Mouse (Mus musculus) cerebellum, adult 11-12 months (tissue): ENCODE measurements at regions not wholly inside any gene's neighbourhood (a gene's known extent, or its start where the extent isn't known, plus 50 kb on each side); places are given as distances from the start of the nearest gene placed in this dataset.

Experiments used
- DNase-seq: peaks from one replicate; pipeline ENCODE4 v3.0.0; 2022

- no peak for DNase-seq
Observed at GRCm38 (mm10) chr13:63700747-63701146, 114.3 kb upstream of the Ercc6l2 start.

GRCm38 (mm10) chr13:63701199-63702175, 113.6 kb upstream of the Ercc6l2 start:
- DNase-seq, result no peak

DNA sequence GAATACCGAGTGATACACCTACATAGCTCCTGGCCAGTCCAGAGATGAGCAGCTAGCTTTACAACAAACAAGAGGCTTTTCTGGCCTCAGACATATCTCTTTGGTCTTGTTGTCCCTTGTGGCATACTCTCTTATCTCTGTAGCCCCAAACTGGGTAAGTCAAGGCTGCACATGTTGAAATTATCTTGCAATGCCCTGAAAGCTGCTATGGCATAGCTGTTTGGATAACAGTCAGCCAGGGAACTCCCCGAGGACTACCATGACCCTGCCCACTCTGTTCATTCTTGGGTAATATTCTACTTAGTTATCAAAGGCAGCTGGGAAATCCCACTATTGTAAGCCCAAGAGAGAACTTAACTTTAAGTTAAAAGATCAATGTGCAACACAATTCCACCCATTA, 106.5 kb upstream of the Ercc6l2 start:
- no peak for DNase-seq

- no peak for DNase-seq
Observed at GRCm38 (mm10) chr13:63713137-63713536, 101.9 kb upstream of the Ercc6l2 start.

DNA sequence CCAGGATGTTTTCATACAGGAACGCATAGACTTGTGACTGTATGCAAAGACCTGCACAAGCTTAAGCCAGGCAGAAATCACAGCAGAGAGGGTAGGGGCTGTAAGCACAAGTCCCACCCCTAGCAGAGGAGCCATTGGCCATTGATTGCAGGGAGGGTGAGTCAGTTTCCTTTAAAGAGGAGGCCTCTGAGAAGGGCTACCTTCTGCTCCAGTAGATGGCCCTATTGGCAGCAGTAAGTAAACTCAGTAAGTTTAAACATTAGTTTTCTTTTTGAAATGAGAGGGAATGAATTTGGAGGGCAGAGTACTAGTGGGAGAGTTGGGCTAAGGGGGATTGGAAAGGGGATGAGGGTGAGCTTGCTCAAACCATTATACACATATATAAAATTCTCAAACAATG, 98.5 kb upstream of the Ercc6l2 start:
- no peak for DNase-seq

GRCm38 (mm10) chr13:63717249-63717648, 97.8 kb upstream of the Ercc6l2 start:
- DNase-seq, result no peak

DNA sequence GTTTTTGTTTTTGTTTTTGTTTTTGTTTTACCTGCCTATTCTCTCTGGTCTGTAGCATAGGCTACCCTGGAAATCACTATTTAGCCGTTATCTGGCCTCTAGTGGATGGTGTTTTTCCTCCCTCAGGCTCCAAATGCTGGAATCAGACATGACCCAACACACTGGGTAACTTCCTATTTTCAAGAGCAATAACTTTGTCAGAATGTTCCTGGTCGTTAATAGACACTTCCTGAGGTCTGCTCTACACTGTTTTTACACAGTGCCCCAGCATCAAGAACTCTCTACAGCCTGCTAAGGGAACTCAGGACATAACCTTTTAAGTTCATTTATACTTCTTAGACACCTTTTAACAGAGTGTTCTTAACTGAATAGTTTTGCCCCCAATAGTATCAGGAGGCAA, 96.3 kb upstream of the Ercc6l2 start:
- DNase-seq, result no peak

DNA sequence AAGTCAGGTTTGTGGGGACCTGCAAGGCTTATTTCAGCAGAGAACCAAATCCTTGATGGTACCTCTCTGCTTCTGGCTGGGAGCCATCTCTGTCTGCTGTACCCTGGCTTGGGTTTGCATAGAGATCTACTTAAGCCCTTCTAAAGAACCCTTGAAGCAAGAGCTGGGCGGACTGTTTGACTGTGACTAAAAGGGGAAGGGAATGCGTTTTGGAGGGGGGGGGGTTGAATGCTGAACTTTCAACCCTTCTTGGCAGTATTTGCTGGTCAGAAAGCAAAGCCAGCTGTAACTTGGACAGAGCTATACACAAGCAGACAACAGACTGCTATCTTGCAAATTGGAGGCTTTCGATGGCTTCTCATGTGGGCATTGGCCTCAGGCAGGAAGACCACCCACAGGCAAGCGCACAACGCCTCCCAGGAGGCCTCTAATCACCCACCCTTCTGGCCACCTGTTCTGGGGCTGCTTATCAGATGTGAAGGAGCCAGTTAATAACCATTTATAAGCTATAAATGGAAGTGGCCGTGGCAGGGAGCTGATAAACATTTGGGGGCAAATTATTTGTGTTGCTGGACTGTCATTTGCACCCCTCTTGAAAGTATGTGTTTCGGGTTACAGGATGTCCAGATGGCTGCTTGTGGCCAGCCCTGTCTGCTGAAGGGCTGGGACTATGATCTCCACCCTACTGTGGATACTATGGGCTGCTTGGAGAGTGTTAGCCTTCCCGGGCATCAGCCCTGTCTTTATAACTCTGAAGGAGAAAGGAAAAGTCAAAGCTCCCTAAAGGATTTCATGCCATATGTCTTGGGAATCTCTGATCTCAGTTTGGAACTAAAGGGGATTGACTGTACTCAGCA, 95.5 kb upstream of the Ercc6l2 start:
- DNase-seq, result no peak

GRCm38 (mm10) chr13:63720610-63721009, 94.4 kb upstream of the Ercc6l2 start:
- no peak for DNase-seq

- no peak for DNase-seq
Observed at GRCm38 (mm10) chr13:63721011-63721625, 93.9 kb upstream of the Ercc6l2 start.

DNA sequence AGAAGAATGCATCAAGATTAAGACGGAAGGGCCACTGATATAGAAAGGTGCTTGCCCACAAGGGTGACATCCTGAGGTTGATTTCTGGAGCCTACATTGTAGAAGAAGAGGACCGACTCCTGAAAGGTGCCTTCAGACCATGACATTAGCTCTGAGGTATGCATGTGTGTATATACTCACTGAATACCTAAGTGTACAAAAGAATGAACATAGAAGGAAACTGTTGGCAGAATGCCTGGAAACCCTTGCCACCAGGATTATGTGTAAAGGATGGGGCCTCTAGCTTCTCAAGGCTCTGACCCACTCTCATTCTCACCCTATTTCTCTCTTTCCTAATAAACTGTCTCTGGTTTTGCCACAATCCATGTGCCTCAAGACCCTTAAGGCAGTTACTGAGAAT, 90.7 kb upstream of the Ercc6l2 start:
- no peak for DNase-seq

- DNase-seq, result no peak
Observed at GRCm38 (mm10) chr13:63724843-63725582, 90.0 kb upstream of the Ercc6l2 start.

- no peak for DNase-seq
Observed at GRCm38 (mm10) chr13:63726035-63726434, 89.0 kb upstream of the Ercc6l2 start.

- no peak for DNase-seq
Observed at GRCm38 (mm10) chr13:63726509-63726908, 88.5 kb upstream of the Ercc6l2 start.

GRCm38 (mm10) chr13:63735739-63736138, 79.3 kb upstream of the Ercc6l2 start:
- DNase-seq, result no peak

- DNase-seq, result peak; percentile 24
Observed at GRCm38 (mm10) chr13:63741879-63742278, 73.2 kb upstream of the Ercc6l2 start.

GRCm38 (mm10) chr13:63748788-63749187, 66.3 kb upstream of the Ercc6l2 start:
- no peak for DNase-seq

DNA sequence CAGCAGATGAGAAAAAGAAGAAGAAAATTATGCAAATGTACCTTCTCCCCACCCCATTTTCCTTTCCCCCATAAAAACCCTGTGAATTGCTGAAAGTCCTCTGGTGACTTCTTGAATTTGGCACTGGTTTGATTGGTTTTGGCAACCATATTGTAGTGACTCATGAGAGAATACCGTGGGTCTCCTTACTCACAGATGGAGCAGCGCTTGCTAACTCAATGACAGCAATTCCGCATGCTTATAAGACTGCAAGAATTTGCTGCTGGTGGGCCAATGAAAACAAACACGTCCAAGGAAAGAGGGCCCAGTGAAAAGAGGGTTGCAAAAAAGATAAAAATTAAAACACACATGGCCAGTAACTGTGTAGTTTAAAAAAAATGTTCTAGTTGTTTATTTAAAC, 65.0 kb upstream of the Ercc6l2 start:
- no peak for DNase-seq

GRCm38 (mm10) chr13:63751196-63751595, 63.8 kb upstream of the Ercc6l2 start:
- DNase-seq, result no peak

DNA sequence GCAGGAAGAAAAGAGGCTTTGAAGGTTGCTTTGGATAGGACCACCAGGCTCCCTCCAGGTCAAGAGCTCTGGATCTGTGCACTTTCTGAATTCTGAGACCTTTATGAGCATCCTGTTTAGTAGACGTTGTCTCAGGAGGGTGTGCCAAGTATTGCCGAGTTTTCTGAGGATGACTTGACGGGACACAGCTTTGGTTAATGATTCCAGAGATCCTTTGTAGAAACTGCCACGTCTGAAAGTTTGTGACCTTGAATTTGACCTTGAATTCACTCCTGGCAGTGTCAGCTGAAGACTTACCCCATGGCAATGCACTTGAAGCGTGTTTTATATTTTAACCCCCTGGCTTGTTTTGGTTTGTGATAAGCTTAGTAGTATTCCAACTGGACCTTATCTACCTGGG, 58.0 kb upstream of the Ercc6l2 start:
- DNase-seq, result no peak

DNA sequence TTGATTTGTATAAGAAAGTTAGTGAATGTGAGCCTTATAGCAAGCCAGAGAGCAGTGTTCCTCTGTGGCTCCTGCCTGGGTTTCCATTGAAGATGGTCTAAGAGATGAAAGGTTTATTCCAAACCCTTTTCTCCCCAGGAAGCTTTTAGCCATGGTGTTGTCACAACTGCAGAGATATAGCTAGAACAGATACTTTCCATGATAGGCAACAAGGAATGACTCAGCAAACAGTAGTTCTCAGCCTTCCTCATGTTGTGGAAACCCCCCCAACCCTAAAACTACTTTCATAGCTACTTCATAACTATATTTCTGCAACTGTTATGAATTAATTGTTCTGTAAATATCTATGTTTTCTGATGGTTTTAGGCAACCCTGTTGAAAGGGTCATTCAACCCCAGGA, 53.5 kb upstream of the Ercc6l2 start:
- DNase-seq, result no peak
